Mouse (Mus musculus) left cerebral cortex, adult 11 months (tissue): Measurements from ENCODE around the gene Fcrls.

Source experiments
- DNase-seq: peaks from one replicate; pipeline ENCODE4 v3.0.0; 2022; ENCODE audit warnings: low spot score

Fcrls gene

DNA sequence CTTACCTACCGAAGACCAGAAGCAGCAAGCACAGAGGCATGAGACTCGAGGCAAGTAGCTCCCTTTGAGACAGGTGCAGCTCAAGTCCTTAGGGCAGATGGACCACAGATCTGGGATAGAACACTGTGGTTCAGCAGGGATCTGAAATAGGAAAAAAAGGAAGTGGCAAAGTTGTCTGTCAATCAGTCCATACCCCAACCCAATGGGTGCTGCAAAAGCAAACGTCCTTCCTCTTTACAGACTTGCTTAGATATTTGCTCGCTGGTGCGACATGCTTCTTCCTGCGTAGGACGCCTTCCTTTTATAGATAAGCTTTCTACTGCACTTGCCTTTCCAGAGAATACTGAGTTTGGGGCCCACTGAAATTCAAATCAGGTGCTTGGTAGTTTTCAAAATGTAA lies at the start of gene Fcrls:
Fcrls (minus strand) TSS at position 303 of the 400 bp plus-strand sequence.
- no peak for DNase-seq

- no peak for DNase-seq
Observed at GRCm38 (mm10) chr3:87309922-87310321, 46.4 kb upstream of the Fcrls start.

DNA sequence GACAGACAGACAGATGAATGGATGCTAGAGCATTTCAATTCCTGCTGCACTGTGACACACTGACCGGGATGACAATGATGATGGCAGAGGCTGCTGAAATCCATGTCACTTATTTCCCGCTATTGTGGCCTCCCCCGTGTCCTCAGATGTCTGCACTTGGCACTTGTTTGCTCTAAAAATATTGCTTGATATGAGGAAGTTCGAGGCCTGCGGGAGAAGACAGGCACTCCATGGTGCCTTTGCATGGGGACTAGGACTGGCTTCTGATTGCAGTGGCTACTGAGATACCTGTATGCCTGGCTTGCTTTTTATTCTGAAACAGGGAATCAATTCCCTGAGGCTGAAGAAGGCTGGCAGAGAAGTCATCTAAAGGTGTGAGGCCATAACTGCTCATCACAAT lies 36.4 kb upstream of the Fcrls start:
- no peak for DNase-seq

GRCm38 (mm10) chr3:87274372-87274771 lies 10.8 kb upstream of the Fcrls start:
- no peak for DNase-seq

DNA sequence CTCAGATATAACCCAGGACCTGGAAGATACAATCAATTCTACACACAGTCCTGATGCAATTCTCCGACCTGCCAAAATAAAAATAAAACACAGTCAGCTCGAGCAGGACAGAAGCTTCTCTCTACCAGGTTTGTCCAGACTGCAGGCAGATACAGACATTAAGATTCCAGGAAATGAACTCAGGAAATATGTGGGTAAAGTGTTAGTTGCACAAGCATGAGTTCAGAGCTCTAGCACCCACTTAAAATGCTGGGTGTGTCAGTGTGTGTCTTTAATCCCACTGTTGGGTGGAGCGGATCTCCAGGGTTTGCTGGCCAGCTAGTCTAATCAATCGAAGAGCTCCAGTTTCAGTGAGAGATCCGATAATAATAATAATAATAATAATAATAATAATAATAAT lies 3.0 kb upstream of the Fcrls start:
- no peak for DNase-seq

DNA sequence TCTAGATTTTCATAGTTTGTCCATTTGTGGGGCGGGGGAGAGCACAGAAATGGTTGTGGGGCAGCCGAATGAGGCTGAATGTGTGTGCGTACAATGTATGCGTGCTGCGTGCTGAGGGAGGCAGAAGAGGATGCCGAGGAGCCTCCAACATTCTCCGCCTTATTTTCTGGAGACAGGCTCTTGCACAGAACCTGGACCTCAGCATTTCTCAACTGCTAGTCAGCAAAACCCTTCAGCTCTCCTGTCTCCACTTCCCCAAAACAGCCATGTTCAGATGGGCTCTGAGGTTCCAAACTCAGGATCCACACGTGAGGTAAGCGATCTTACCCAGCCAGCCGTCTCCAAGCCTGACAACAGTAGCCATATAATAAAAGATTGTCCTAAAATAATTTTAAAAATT lies 8.3 kb downstream of the Fcrls start:
- DNase-seq: no peak

GRCm38 (mm10) chr3:87249571-87249970 lies 14.0 kb downstream of the Fcrls start:
- DNase-seq: no peak

DNA sequence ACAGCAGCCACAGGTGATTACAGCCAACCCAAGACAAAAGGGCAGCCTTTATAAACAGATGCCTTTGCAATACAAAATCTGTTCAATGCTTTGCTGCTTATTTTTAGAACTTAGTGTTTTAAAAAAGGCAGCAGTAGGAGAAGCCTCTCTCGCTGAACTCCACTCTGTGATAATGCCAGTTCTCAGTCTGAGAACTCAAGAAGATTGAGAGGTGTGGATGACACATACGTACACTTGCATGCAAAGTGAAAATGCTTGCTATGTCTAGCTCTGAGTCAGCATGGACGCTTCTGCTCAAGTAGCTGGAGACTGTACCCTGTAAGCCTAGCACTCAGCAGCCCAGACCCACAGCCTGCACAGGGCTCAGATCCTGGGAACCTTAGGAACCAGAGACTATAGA lies 16.2 kb downstream of the Fcrls start:
- DNase-seq: peak; percentile 24

GRCm38 (mm10) chr3:87243654-87244053 lies 19.9 kb downstream of the Fcrls start:
- DNase-seq: peak; percentile 28

DNA sequence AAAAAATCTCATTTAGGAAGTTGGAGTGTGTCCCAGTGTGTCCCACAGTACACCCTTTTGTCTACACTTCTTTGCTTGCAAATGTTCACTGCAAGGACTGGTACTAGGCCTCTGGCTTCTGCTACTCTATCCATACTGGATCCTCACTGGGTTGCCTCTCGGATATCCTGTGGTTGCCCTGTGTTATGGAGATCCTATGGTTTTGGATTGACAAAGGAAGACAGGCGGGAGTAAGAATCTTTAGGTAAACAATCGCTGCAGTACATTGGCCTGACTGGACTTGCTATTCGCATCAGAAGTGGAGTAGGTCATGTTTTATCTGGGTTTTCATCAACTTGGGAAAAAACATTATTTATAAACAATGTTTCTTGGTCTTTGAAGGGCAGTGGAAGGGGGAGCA lies 22.6 kb downstream of the Fcrls start:
- no peak for DNase-seq

DNA sequence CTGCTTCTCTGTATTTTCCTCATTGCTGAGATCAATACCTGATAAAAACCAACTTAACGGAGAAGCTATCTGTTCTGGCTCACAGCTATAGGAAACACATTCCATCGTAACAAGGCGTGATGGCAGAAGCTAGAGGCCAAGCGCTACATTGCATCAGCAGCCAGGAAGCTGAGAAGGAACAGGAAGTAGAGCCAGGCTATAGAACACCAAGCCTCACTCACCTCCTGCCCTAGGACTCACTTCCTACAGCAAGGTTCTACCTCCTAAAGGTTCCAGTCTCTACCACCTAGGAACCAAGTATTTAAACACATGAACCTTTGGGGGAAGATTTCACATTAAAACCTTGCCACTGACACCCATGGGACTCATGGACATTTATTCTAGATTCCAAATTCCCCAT lies 39.9 kb downstream of the Fcrls start:
- DNase-seq: no peak

- no peak for DNase-seq
Observed at GRCm38 (mm10) chr3:87222346-87222745, 41.2 kb downstream of the Fcrls start.

GRCm38 (mm10) chr3:87215176-87215575 lies 48.4 kb downstream of the Fcrls start:
- no peak for DNase-seq

- DNase-seq: no peak
Observed at GRCm38 (mm10) chr3:87214221-87214864, 49.2 kb downstream of the Fcrls start.

- no peak for DNase-seq
Observed at GRCm38 (mm10) chr3:87206336-87207075, 57.0 kb downstream of the Fcrls start.
